Mouse (Mus musculus) brown adipose tissue, adult 24 weeks (tissue): ENCODE measurements around the gene Hnrnpll. TPM values are rescaled to one million over a fixed set of nuclear protein-coding genes. Genes with fewer than 3 reads are reported as not detected.

Experiments
- H3K27ac ChIP-seq: fragments of 200-500 bp; replicated peaks from 2 replicates; pipeline ENCODE4 v1.5.1; 2012; ENCODE audit warnings: low read depth, mild to moderate bottlenecking, low read length
- H3K4me1 ChIP-seq: fragments of 200-500 bp; 2 replicates; pipeline ENCODE4 v1.6.1; 2012; ENCODE audit warnings: low read length, mixed read lengths; ENCODE audit not compliant: control insufficient read depth, insufficient read depth, insufficient read length
- H3K4me3 ChIP-seq: fragments of 200-500 bp; 2 replicates; pipeline ENCODE4 v1.5.1; 2012; ENCODE audit warnings: low read depth, mild to moderate bottlenecking, low read length, moderate library complexity; ENCODE audit not compliant: insufficient read depth
- polyA plus RNA-seq: library from polyadenylated mRNA; stranded (reverse); fragments of >200 nt; gene quantifications from 2 replicates; pipeline ENCODE4 v1.2.4, GENCODE M21; 2012; ENCODE audit not compliant: missing spikeins, insufficient read depth, insufficient read length

Gene Hnrnpll
- polyA plus RNA-seq, 1 experiment, result 15.9 TPM

- no peak overlapping the region for H3K27ac ChIP-seq
- H3K4me3 ChIP-seq, result no peak overlapping the region
- H3K4me1 ChIP-seq, result peaks cover 4% of the 10 kb centered on the region
These were observed 63.1 kb downstream of the Hnrnpll start for GRCm38 (mm10) chr17:79998986-79999385.

- peak overlapping the region; percentile 93 for H3K27ac ChIP-seq
- H3K4me1 ChIP-seq, result peaks cover 2% of the 10 kb centered on the region; the same call in 1 of the 2 replicates
- H3K4me3 ChIP-seq, result no peak overlapping the region
These were observed 66.9 kb downstream of the Hnrnpll start for GRCm38 (mm10) chr17:79995091-79995691.

GRCm38 (mm10) chr17:79992114-79992513, 70.0 kb downstream of the Hnrnpll start:
- H3K4me3 ChIP-seq, result no peak overlapping the region
- peaks cover 2% of the 10 kb centered on the region; the same call in 1 of the 2 replicates for H3K4me1 ChIP-seq
- H3K27ac ChIP-seq, result peak overlapping the region; percentile 70

GRCm38 (mm10) chr17:79991166-79991958, 70.8 kb downstream of the Hnrnpll start:
- peak overlapping the region; percentile 70; the same call in 1 of the 2 replicates for H3K27ac ChIP-seq
- H3K4me1 ChIP-seq, result peaks cover 2% of the 10 kb centered on the region; the same call in 1 of the 2 replicates
- H3K4me3 ChIP-seq, result no peak overlapping the region

GRCm38 (mm10) chr17:79990161-79990560, 72.0 kb downstream of the Hnrnpll start:
- Histone ChIP-seq H3K4me1 (peaks cover 2% of the 10 kb centered on the region; the same call in 1 of the 2 replicates), H3K4me3 (no peak overlapping the region), H3K27ac (no peak overlapping the region)

GRCm38 (mm10) chr17:79984450-79984849, 77.7 kb downstream of the Hnrnpll start:
- no peaks in the 10 kb centered on the region for H3K4me1 ChIP-seq
- H3K27ac ChIP-seq, result no peak overlapping the region
- H3K4me3 ChIP-seq, result no peak overlapping the region

- Histone ChIP-seq H3K4me3 (no peak overlapping the region), H3K27ac (no peak overlapping the region), H3K4me1 (no peaks in the 10 kb centered on the region)
These were observed 79.1 kb downstream of the Hnrnpll start for GRCm38 (mm10) chr17:79982955-79983529.

- Histone ChIP-seq H3K4me1 (no peaks in the 10 kb centered on the region), H3K27ac (no peak overlapping the region), H3K4me3 (no peak overlapping the region)
These were observed 79.6 kb downstream of the Hnrnpll start for GRCm38 (mm10) chr17:79982548-79982947.

- Histone ChIP-seq H3K4me1 (no peaks in the 10 kb centered on the region), H3K4me3 (no peak overlapping the region), H3K27ac (no peak overlapping the region)
These were observed 80.2 kb downstream of the Hnrnpll start for GRCm38 (mm10) chr17:79981758-79982481.

- H3K27ac ChIP-seq, result no peak overlapping the region
These were observed 80.8 kb downstream of the Hnrnpll start for GRCm38 (mm10) chr17:79981348-79981747.

GRCm38 (mm10) chr17:79980421-79981120, 81.6 kb downstream of the Hnrnpll start:
- Histone ChIP-seq H3K4me3 (no peak overlapping the region), H3K4me1 (no peaks in the 10 kb centered on the region), H3K27ac (no peak overlapping the region)

More at GRCm38 (mm10) chr17:79981348-79981747, 80.8 kb downstream of the Hnrnpll start:
- Histone ChIP-seq H3K4me3 (no peak overlapping the region), H3K4me1 (no peaks in the 10 kb centered on the region)

Other genes starting within 250 kb of the Hnrnpll start
- gene Atl2, start 166.2 kb downstream of the Hnrnpll start, polyA plus RNA-seq, result 38.1 and 50.5 TPM in 2 replicates
- gene Galm, start 65.1 kb upstream of the Hnrnpll start, polyA plus RNA-seq, result 61.2 and 63.9 TPM in 2 replicates
- gene Srsf7, start 145.0 kb upstream of the Hnrnpll start, polyA plus RNA-seq, result 33.3 and 35.9 TPM in 2 replicates
- not detected in 2 replicates for gene Ttc39d, start 145.1 kb upstream of the Hnrnpll start, polyA plus RNA-seq
- 4.9 and 8.4 TPM in 2 replicates for gene Gemin6, start 162.1 kb upstream of the Hnrnpll start, polyA plus RNA-seq
- 16.0 and 24.1 TPM in 2 replicates for gene Morn2, start 227.9 kb upstream of the Hnrnpll start, polyA plus RNA-seq
- gene Dhx57, start 228.1 kb upstream of the Hnrnpll start, polyA plus RNA-seq, result 4.5 and 4.8 TPM in 2 replicates
- gene Arhgef33, start 245.1 kb upstream of the Hnrnpll start, polyA plus RNA-seq, result not detected in 2 replicates